Mouse (Mus musculus): ENCODE data around the gene Stox2. TPM values are rescaled to one million over a fixed set of nuclear protein-coding genes. Genes with fewer than 3 reads are reported as not detected.
A peak's percentile ranks its signal among the peaks of the same experiment; 100 is the strongest.

The Stox2 gene
- polyA plus RNA-seq, 2 experiments = 0.06 to 0.11 TPM

DNA sequence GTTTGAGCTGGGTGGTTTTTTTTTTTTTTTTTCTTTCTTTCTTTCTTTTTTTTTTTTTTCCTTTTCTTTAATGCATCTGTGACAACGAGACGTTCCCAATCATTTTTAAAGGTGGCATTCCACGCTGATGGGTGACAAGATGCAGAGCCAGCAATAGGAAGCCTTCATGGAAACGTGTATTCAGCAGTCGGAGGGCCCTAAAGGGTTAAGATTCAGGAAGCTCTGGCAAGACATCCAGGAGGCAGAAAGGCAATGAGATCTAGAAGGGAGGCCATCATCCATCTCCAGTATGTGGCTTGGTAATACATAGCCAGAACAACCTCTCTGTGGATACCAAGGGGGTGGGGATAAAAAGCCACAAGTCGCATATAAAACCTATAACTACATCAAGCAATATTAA lies 156.5 kb downstream of the Stox2 start:
- H3K27ac ChIP-seq = no peak overlapping the region
- H3K9me3 ChIP-seq (ENCODE audit: control insufficient read depth, low read length) = no peaks in the 10 kb centered on the region
- WGBS (ENCODE audit: insufficient replicate concordance) = 14% methylated on average over 6 of the region's 6 CpGs
- ATAC-seq (ENCODE audit: insufficient read depth) (no peak), DNase-seq (ENCODE audit: low read depth in 3 of 3, low spot score in 3 of 3) (no peak)
- peaks cover 38% of the 10 kb centered on the region for H3K27me3 ChIP-seq (ENCODE audit: control insufficient read depth, insufficient read depth, low read length)
- H3K4me3 ChIP-seq (ENCODE audit: insufficient read depth in 1 of 2, low read depth in 2 of 2, low read length in 2 of 2) = no peak overlapping the region
- TF ChIP-seq EP300 (IDR thresholded peaks at IDR 0.05; ENCODE audit: low read depth) (no peak), CTCF (IDR thresholded peaks at IDR 0.05; ENCODE audit: low read depth) (no peak)
- H3K4me2 ChIP-seq (ENCODE audit: low read depth) = peak overlapping the region; percentile 60; the same call in 1 of the 2 replicates
- no peaks in the 10 kb centered on the region for H3K4me1 ChIP-seq (replicated peaks; ENCODE audit: control insufficient read depth in 2 of 2, insufficient read depth in 2 of 2, low read length in 1 of 2)
- H3K9ac ChIP-seq (replicated peaks) = no peak overlapping the region
- no peaks in the 10 kb centered on the region for H3K36me3 ChIP-seq (replicated peaks; ENCODE audit: control insufficient read depth, insufficient read depth, low read depth)

DNA sequence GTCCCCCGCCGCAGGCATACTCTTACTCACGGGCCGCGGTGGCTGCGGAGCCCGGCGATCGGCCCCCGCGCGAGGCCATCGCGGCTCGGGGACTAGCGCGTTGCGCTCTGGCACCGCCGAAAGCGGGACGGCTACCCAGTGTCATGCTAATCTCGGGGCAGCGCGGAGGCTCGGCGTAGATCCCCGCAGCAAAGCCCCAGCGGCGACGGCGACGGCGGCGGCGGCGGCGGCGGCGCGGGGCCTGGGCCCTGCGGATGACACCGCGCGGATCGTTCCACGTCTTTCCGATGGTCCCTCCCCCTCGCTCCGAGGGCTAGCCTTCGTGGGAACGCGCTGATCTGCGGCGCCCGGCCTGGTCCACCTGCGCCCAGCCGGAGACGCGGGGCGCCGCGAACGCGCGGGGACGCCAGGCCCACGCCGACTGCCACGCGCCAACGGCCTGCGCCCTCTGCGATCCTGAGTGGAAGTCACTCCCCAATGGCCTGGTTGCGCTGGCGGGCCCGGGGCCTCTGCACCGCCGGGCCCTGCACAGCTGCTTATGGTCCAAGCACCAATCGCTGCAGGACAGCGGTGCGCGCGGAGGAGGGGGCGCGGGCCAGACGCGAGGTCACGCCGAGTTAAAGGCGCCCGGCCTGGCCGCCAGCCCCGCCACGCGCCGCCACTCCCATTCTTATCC lies 157.2 kb downstream of the Stox2 start:
- under 1% methylated on average over 93 of the region's 97 CpGs for WGBS (ENCODE audit: insufficient replicate concordance)
- TF ChIP-seq CTCF (IDR thresholded peaks at IDR 0.05; ENCODE audit: low read depth) = no peak
- TF ChIP-seq EP300 (IDR thresholded peaks at IDR 0.05; ENCODE audit: low read depth) = no peak
- peak overlapping the region; percentile 37 to 53 for H3K4me3 ChIP-seq (ENCODE audit: insufficient read depth in 1 of 2, low read depth in 2 of 2, low read length in 2 of 2)
- H3K9ac ChIP-seq (replicated peaks) = no peak overlapping the region
- no peak overlapping the region for H3K27ac ChIP-seq
- H3K36me3 ChIP-seq (replicated peaks; ENCODE audit: control insufficient read depth, insufficient read depth, low read depth) = no peaks in the 10 kb centered on the region
- no peaks in the 10 kb centered on the region for H3K4me1 ChIP-seq (replicated peaks; ENCODE audit: control insufficient read depth in 2 of 2, insufficient read depth in 2 of 2, low read length in 1 of 2)
- ATAC-seq (ENCODE audit: insufficient read depth) = 0 out of 2 replicates have a peak, but pooled peaks have one; percentile 43
- peak overlapping the region; percentile 60 for H3K4me2 ChIP-seq (ENCODE audit: low read depth)
- DNase-seq (ENCODE audit: low read depth in 3 of 3, low spot score in 3 of 3) = no peak
- peaks cover 38% of the 10 kb centered on the region for H3K27me3 ChIP-seq (ENCODE audit: control insufficient read depth, insufficient read depth, low read length)
- H3K9me3 ChIP-seq (ENCODE audit: control insufficient read depth, low read length) = no peaks in the 10 kb centered on the region

- no peak for DNase-seq (ENCODE audit: low read depth in 3 of 3, low spot score in 3 of 3)
Observed at GRCm38 (mm10) chr8:47288131-47288865, 157.9 kb downstream of the Stox2 start.

DNA sequence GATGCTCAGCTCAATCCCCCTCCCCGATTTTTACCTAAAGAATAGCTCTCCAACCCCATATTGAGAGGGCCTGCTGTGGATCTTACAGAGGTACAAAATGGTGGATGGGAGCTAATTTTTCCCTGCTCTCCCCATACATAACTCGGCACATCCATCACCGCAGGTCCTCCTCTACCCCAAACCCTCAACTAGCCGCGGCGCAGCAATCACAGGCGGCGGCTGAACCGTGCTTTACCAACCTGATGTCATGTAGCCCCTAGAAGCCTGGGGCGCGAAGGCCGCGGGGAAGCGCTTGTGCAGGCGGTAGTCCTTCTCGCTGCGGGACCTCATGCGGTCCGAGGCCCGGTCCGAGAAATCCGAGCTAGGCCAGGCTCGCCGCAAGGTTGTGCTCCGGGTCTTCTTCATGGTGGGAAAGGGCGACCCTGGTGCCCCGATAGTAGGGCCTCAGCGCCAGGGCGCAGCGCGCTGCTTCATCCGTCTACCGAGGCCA lies 158.5 kb downstream of the Stox2 start:
- DNase-seq (ENCODE audit: low read depth in 3 of 3, low spot score in 3 of 3) (no peak), ATAC-seq (ENCODE audit: insufficient read depth) (no peak)
- Histone ChIP-seq H3K27ac (no peak overlapping the region), H3K9me3 (ENCODE audit: control insufficient read depth, low read length) (no peaks in the 10 kb centered on the region), H3K4me1 (replicated peaks; ENCODE audit: control insufficient read depth in 2 of 2, insufficient read depth in 2 of 2, low read length in 1 of 2) (no peaks in the 10 kb centered on the region), H3K4me3 (ENCODE audit: insufficient read depth in 1 of 2, low read depth in 2 of 2, low read length in 2 of 2) (peak overlapping the region; percentile 1 to 53; a peak in 3 of 4 replicates), H3K4me2 (ENCODE audit: low read depth) (peak overlapping the region; percentile 60), H3K9ac (replicated peaks) (no peak overlapping the region), H3K27me3 (ENCODE audit: control insufficient read depth, insufficient read depth, low read length) (peaks cover 38% of the 10 kb centered on the region), H3K36me3 (replicated peaks; ENCODE audit: control insufficient read depth, insufficient read depth, low read depth) (no peaks in the 10 kb centered on the region)
- TF ChIP-seq CTCF (IDR thresholded peaks at IDR 0.05; ENCODE audit: low read depth) = no peak
- TF ChIP-seq EP300 (IDR thresholded peaks at IDR 0.05; ENCODE audit: low read depth) = no peak
- WGBS (ENCODE audit: insufficient replicate concordance) = 1% methylated on average over 33 of the region's 33 CpGs

More at GRCm38 (mm10) chr8:47288131-47288865, 157.9 kb downstream of the Stox2 start:
- Histone ChIP-seq H3K4me2 (ENCODE audit: low read depth) (peak overlapping the region; percentile 60), H3K27me3 (ENCODE audit: control insufficient read depth, insufficient read depth, low read length) (peaks cover 38% of the 10 kb centered on the region), H3K9ac (replicated peaks) (no peak overlapping the region), H3K4me3 (ENCODE audit: insufficient read depth in 1 of 2, low read depth in 2 of 2, low read length in 2 of 2) (peak overlapping the region; percentile 37 to 53), H3K36me3 (replicated peaks; ENCODE audit: control insufficient read depth, insufficient read depth, low read depth) (no peaks in the 10 kb centered on the region), H3K27ac (no peak overlapping the region), H3K9me3 (ENCODE audit: control insufficient read depth, low read length) (no peaks in the 10 kb centered on the region), H3K4me1 (replicated peaks; ENCODE audit: control insufficient read depth in 2 of 2, insufficient read depth in 2 of 2, low read length in 1 of 2) (no peaks in the 10 kb centered on the region)
- ATAC-seq (ENCODE audit: insufficient read depth) = no peak
- no peak for TF ChIP-seq EP300 (IDR thresholded peaks at IDR 0.05; ENCODE audit: low read depth)
- 1% methylated on average over 70 of the region's 78 CpGs for WGBS (ENCODE audit: insufficient replicate concordance)

GRCm38 (mm10) chr8:47287201-47287621 lies 159.0 kb downstream of the Stox2 start:
- DNase-seq (ENCODE audit: low read depth in 3 of 3, low spot score in 3 of 3) (no peak), ATAC-seq (ENCODE audit: insufficient read depth) (no peak)
- Histone ChIP-seq H3K4me3 (ENCODE audit: insufficient read depth in 1 of 2, low read depth in 2 of 2, low read length in 2 of 2) (peak overlapping the region in 1 of 2 experiments; percentile 1; a peak in 1 of 4 replicates), H3K4me1 (replicated peaks; ENCODE audit: control insufficient read depth in 2 of 2, insufficient read depth in 2 of 2, low read length in 1 of 2) (no peaks in the 10 kb centered on the region), H3K9me3 (ENCODE audit: control insufficient read depth, low read length) (no peaks in the 10 kb centered on the region), H3K9ac (replicated peaks) (no peak overlapping the region), H3K36me3 (replicated peaks; ENCODE audit: control insufficient read depth, insufficient read depth, low read depth) (no peaks in the 10 kb centered on the region), H3K27ac (no peak overlapping the region), H3K27me3 (ENCODE audit: control insufficient read depth, insufficient read depth, low read length) (peaks cover 38% of the 10 kb centered on the region), H3K4me2 (ENCODE audit: low read depth) (peak overlapping the region; percentile 60; the same call in 1 of the 2 replicates)
- WGBS (ENCODE audit: insufficient replicate concordance) = 10% methylated on average over 16 of the region's 16 CpGs
- TF ChIP-seq EP300 (IDR thresholded peaks at IDR 0.05; ENCODE audit: low read depth) = no peak
- no peak for TF ChIP-seq CTCF (IDR thresholded peaks at IDR 0.05; ENCODE audit: low read depth)
